Mouse (Mus musculus) urinary bladder, adult 18-20 months (tissue): ENCODE results near the gene Mybph.

Source experiments
- DNase-seq, 2 experiments: peaks; one replicate each; pipeline ENCODE4 v3.0.0; 2022; ENCODE audit warnings: low spot score in 2 of 2, mixed read lengths in 2 of 2

Gene Mybph

DNA sequence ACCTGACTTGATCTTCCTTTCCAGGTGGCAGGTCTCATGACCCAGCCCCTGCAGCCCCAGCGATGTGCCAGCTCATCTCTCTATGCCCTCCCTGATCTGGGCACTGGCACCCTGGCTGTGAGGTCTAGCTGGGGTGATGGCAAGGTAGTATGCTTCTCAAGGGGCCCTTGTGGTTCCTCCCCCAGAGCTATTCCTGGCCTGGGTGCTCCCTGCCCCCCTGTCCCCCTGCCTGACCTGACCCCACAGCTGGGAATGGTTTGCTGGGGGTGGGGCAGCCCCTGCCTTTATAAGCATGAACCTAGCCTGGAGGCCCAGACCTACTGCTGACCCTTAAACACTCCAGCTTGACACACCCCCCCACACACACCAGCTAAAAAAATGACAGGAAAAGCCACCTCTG, at the start of gene Mybph:
Gene Mybph, plus strand, starts transcription at position 323 of the 400 bp plus-strand sequence.
- no peak for DNase-seq

DNA sequence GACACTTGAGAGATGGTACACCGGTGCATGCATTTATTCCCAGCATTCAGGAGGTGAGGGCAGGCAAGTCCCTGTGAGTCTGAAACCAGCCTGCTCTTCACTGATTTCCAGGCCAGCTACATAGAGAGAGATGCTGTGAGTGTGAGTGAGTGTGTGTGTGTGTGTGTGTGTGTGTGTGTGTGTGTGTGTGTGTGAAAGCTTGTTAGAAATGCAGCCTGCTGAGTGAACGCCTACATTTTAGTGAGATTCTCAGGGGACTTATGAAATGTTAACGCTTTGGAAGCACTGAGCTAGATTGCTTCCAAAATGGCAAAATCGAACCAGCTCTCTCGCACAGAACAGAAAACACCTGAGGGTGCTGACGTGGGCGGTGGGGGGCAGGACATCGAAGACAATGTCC, 47.2 kb upstream of the Mybph start:
- DNase-seq = no peak

- DNase-seq = no peak
Measured at GRCm38 (mm10) chr1:134150076-134150475, 43.2 kb upstream of the Mybph start.

DNA sequence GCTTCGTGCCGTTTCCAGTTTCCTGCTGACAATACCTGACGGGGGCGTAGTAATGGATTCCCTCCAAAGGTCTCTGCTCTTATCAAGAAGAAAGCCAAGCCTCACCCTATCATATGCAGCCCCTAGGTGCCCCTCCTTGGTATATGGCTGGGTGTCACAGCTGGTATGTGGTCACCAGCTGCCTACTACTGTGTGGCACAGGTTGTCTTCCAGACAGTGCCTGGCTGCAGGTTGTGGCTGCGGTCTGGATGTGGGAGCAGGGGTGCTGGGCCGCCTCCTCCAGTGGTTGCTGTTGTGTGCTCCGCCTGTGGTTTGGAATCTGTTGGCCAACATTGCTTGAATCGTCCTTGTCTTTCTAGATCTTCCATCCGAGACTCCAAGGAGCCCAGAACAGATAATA, 42.5 kb upstream of the Mybph start:
- no peak for DNase-seq

DNA sequence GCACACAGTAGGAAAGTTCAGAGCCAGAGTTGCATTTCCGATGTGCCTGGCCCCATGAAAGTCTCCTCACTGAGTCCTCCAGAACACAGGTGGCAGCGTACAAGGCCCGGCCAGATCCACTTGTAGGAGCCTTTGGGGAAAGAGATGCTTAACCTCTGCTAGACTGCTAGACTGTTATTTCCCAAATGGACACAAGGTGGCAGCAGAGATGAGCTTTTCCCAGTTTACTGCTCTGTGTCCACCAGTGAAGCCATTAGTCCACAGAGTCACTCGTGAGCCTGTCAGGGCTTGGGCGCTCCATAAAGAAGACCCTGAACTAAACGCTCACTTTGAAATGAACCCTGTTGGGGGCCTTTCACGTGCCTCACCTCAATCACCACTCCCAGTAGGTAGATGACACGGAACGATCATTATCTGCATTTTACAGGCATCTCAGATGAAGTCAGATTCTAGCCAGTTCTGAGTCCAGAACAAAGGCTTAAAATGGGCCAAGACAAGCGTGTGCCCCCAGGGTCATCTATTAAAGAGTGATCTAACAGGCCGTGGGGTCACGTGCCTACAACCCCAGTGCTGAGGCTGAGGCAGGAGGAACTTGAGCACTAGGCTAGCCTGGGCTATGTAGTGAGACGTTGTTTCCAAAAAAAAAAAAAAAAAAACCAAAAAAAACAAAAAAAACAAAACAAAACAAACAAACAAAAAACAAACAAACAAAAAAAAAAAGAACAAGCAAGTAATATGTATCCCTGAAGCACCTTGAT, 41.4 kb upstream of the Mybph start:
- peak; percentile 53 to 60 for DNase-seq

DNA sequence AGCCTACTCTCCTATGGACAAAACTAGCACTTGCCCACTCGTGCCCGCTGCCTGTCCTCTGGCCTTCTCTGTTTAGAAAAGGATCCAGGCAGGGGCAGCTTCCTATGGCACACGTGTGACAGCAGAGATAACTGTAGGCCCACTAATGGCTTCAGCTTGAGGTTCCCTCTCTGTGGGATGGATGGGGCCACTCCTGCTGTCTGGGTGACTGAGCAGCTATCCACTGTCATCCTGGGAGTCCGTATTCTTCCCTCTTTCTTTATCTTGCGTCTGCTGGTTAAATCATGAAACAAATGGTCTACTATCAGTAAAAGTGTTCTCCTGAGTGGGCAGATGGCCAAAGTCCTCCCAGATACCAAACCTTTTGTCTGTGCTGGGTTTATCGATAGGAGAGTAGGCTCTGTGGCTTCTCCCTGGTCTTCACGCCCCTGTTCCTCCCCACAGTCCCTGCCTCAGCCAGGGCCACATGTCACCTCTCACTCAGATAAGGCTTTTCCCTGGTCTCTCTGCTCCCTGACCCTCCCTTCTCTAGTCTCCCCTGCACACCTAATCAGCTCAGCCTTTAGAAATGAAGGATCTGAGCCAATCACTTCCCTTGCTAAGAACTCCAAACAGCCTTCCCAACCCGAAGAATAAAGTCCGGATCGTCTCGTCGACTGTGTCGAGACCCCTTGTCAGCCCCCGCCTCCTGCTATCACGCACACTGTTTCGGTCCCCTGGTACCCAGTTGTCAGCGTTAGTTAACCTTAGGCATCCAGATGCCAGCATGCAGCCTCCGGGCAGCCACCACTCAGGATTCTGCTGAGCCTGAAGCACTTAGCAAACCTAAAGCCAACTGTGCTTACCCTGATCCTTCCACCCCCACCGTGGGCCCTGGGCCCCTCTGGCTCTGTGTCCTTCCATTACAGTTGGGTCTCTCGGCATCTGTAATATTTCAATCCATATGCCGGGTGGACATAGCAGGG, 40.3 kb upstream of the Mybph start:
- no peak for DNase-seq

DNA sequence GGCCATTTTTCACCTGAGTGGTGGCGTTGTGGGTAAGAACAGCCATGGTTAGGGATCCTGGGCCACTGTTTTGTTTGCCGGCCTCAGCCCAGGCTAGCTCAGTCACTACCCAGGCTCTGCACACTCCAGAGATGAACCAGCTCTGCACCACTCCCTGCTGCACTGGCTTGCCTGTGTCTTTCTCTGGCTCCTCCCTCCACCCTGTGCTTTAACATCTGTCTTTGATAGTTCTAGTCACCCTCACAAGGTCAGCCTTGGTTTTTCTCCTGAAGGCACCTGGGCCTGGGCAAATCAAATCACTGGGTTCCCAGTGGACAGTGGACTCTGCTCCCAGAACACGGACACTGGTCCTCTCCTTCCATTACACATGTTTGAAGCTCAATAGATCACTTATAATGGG, 39.1 kb upstream of the Mybph start:
- DNase-seq = no peak

GRCm38 (mm10) chr1:134154655-134155054, 38.6 kb upstream of the Mybph start:
- DNase-seq = no peak

GRCm38 (mm10) chr1:134160404-134160803, 32.8 kb upstream of the Mybph start:
- DNase-seq = no peak

DNA sequence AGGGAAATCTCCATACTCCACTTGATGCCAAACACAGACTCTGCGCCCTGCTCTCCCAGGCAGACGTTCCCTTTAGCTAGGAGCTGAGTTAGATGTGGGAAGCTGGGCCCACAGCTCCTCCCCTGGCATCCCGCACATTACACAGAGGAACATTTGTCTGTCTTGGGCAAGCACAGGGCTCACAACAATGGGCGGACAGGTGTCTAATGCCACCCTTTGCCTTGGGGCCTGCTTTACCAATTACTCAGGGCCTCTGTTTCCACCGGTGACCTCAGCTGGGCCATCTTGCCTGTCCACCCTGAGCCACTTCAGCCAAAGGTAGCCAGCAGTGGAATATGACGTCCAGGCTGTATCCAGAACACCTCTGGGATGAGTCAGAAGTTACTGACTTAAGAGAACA, 31.8 kb upstream of the Mybph start:
- no peak for DNase-seq

GRCm38 (mm10) chr1:134162510-134163225, 30.6 kb upstream of the Mybph start:
- no peak for DNase-seq

- DNase-seq = no peak
Measured at GRCm38 (mm10) chr1:134163476-134163875, 29.8 kb upstream of the Mybph start.

- DNase-seq = peak in 1 of 2 experiments; percentile 9
Measured at GRCm38 (mm10) chr1:134164454-134164853, 28.8 kb upstream of the Mybph start.

DNA sequence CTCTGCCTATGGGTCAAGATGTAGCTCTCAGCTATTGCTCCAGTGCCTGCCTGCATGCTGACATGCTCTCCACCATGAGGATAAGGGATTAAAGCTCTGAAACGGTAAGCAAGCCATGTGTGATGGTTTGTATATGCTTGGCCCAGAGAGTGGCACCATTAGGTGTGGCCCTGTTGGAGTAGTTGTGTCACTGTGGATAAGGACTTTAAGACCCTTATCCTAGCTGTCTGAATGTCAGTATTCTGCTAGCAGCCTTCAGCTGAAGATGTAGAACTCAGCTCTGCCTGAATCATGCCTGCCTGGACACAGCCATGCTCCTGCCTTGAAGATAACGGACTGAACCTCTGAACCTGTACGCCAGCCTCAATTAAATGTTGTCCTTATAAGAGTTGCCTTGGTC, 26.7 kb upstream of the Mybph start:
- DNase-seq = no peak

DNA sequence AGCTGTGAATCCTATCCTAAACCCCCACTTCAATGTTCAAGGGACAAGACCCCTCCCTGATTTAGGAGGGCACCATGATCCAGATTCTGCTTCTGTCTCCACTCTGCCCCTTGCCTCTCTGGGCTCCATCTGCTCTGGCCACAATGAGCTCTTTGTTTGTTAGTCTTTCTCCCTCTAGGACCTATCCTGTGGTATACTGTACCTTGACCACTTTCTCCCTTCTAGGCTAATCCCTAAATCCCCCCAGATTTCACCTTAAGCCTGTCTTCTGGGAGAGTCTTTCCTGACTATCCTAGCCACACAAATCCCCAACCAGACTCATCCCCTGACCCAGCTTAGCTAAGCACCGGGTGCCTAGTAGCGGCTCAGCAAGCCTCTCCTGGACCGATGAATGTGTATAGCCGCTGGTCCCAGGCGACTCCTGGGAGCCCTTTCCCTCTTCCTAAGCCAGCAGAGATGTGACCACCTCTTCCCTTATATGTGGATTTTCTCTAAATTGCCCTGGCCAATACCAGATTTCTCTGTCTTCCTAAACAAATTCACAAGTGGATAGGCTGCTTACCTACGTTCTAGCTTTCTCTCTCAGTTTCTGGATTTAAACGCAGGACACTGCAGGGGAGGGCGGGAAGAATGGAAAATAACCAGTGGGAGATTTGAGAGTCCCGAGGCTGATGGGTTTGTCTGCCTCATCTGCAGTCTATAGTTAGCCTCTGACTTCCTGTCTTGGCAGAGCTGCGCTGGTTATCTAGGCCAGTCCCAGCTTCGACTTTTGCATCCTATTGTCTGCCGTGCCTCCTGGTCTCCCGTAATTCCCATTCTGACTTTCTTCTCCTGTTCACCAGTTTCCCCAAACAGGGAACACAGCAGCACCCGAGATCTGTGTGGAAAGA, 25.6 kb upstream of the Mybph start:
- DNase-seq = no peak

- no peak for DNase-seq
Measured at GRCm38 (mm10) chr1:134168567-134168966, 24.7 kb upstream of the Mybph start.

GRCm38 (mm10) chr1:134168985-134169697, 24.1 kb upstream of the Mybph start:
- no peak for DNase-seq

DNA sequence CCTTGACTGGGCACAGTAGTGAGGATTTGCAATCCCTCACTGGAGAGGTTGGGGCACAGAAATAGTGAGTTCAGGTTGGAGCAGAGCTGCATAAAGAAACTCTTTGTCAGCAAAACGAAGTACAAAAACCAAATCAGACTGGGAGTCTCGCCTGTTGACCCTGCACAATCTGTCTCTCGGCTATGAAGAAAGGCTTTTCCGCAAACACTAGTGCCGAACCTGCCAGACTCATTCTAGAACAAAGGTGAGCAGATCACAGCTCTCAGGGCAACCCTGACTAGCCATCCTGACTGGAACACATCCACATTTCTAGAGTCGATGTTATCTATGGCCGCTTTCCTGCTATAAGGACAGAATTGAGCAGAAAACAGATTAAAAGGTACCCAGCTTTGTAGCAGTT, 20.2 kb upstream of the Mybph start:
- DNase-seq = no peak

- DNase-seq = no peak
Measured at GRCm38 (mm10) chr1:134177976-134178375, 15.3 kb upstream of the Mybph start.

GRCm38 (mm10) chr1:134182025-134182424, 11.2 kb upstream of the Mybph start, which contains the start of gene Chil1:
Gene Chil1 (plus strand): TSS chr1:134182176.
- peak in 1 of 2 experiments; percentile 13 for DNase-seq
